Mouse (Mus musculus) spleen, adult 2 months (tissue): Measurements from ENCODE around the gene Dclre1a. TPM values are rescaled to one million over a fixed set of nuclear protein-coding genes. Genes with fewer than 3 reads are reported as not detected.
"Not testable (repeated sequence)": the region's sequence is repeated elsewhere in the genome, so short reads cannot be mapped to it uniquely, and the experiment has no call there.

Experiments used
- DNase-seq, 2 experiments: peaks; one replicate each; pipeline versions ENCODE4 v3.0.0 to v3.0.0-alpha.2; 2012 to 2021; ENCODE audit warnings: low spot score in 2 of 2, low read depth in 1 of 2
- H3K27ac ChIP-seq: fragments of 200-500 bp; 2 replicates; pipeline ENCODE4 v1.5.1; 2012; ENCODE audit warnings: low read length, inconsistent platforms; ENCODE audit not compliant: insufficient read depth
- H3K27me3 ChIP-seq: fragments of 200-500 bp; 2 replicates; pipeline ENCODE4 v1.6.1; 2012; ENCODE audit warnings: mild to moderate bottlenecking, moderate library complexity, low read length, inconsistent platforms; ENCODE audit not compliant: control insufficient read depth, insufficient read depth
- H3K36me3 ChIP-seq: fragments of 200-500 bp; 2 replicates; pipeline ENCODE4 v1.6.1; 2012; ENCODE audit warnings: mild to moderate bottlenecking, low read length, inconsistent platforms; ENCODE audit not compliant: control insufficient read depth, insufficient read depth
- H3K4me1 ChIP-seq: fragments of 200-500 bp; 2 replicates; pipeline ENCODE4 v1.6.1; 2011; ENCODE audit warnings: inconsistent platforms; ENCODE audit not compliant: control insufficient read depth, insufficient read depth, insufficient read length
- H3K4me3 ChIP-seq: fragments of 200-500 bp; 2 replicates; pipeline ENCODE4 v1.5.1; 2011; ENCODE audit warnings: mild to moderate bottlenecking, inconsistent platforms; ENCODE audit not compliant: insufficient read depth, insufficient read length; ENCODE audit errors: extremely low read depth
- CTCF ChIP-seq: fragments of 200-500 bp; IDR thresholded peaks from 2 replicates; pipeline ENCODE4 v1.5.1; 2011; ENCODE audit warnings: mild to moderate bottlenecking, inconsistent platforms; ENCODE audit not compliant: insufficient read depth, insufficient read length, insufficient replicate concordance; ENCODE audit errors: extremely low read depth
- POLR2A ChIP-seq: fragments of 200-500 bp; IDR thresholded peaks from 2 replicates; pipeline ENCODE4 v1.6.1; 2011; ENCODE audit warnings: low read depth, low read length, inconsistent platforms
- WGBS: fragments of 180-500 bp; shearing (Covaris S2); methylation state at CpG from one replicate; pipeline ENCODE4 v1.1.7; 2018; 5-methylcytosine and 5-hydroxymethylcytosine counted together
- polyA plus RNA-seq: library from polyadenylated mRNA; depleted of rRNA; stranded (reverse); fragments of >200 nt; gene quantifications from 2 replicates; pipeline ENCODE4 v1.2.3, GENCODE M21; 2012; rRNA removed

The Dclre1a gene
- polyA plus RNA-seq, 1 experiment = 2.6 TPM

GRCm38 (mm10) chr19:56494157-56494556 lies 53.9 kb downstream of the Dclre1a start:
- no CpG with 5 or more reads among the region's 2 CpGs for WGBS
- not testable (repeated sequence) for H3K4me1 ChIP-seq, DNase-seq, H3K4me3 ChIP-seq, H3K27ac ChIP-seq, H3K27me3 ChIP-seq, H3K36me3 ChIP-seq

GRCm38 (mm10) chr19:56489601-56490000 lies 58.4 kb downstream of the Dclre1a start:
- H3K36me3 ChIP-seq = no peaks in the 10 kb centered on the region
- no peak overlapping the region for H3K27ac ChIP-seq
- H3K4me1 ChIP-seq = no peaks in the 10 kb centered on the region
- no peaks in the 10 kb centered on the region for H3K27me3 ChIP-seq
- no peak for DNase-seq
- 88% methylated on average over 6 of the region's 6 CpGs for WGBS
- no peak for TF ChIP-seq POLR2A
- TF ChIP-seq CTCF = no peak
- H3K4me3 ChIP-seq = no peak overlapping the region

GRCm38 (mm10) chr19:56487339-56487738 lies 60.7 kb downstream of the Dclre1a start:
- Histone ChIP-seq H3K36me3 (no peaks in the 10 kb centered on the region), H3K4me3 (no peak overlapping the region), H3K4me1 (no peaks in the 10 kb centered on the region), H3K27ac (no peak overlapping the region), H3K27me3 (no peaks in the 10 kb centered on the region)
- WGBS = 78% methylated on average over 2 of the region's 2 CpGs
- TF ChIP-seq CTCF (no peak), POLR2A (no peak)
- DNase-seq = no peak

- TF ChIP-seq POLR2A = no peak
- TF ChIP-seq CTCF = no peak
- no peak overlapping the region for H3K4me3 ChIP-seq
- DNase-seq = no peak
- H3K27me3 ChIP-seq = no peaks in the 10 kb centered on the region
- H3K4me1 ChIP-seq = no peaks in the 10 kb centered on the region
- 88% methylated on average over 7 of the region's 7 CpGs for WGBS
- no peak overlapping the region for H3K27ac ChIP-seq
- no peaks in the 10 kb centered on the region for H3K36me3 ChIP-seq
These were observed 61.1 kb downstream of the Dclre1a start for GRCm38 (mm10) chr19:56486926-56487325.

- WGBS = 68% methylated on average over 13 of the region's 13 CpGs
- DNase-seq = no peak
- Histone ChIP-seq H3K4me1 (no peaks in the 10 kb centered on the region), H3K27me3 (no peaks in the 10 kb centered on the region), H3K27ac (no peak overlapping the region; the same call in 1 of the 2 replicates), H3K4me3 (no peak overlapping the region), H3K36me3 (no peaks in the 10 kb centered on the region)
- no peak for TF ChIP-seq POLR2A
- no peak for TF ChIP-seq CTCF
These were observed 62.4 kb downstream of the Dclre1a start for GRCm38 (mm10) chr19:56485376-56486271.

- TF ChIP-seq CTCF (no peak), POLR2A (no peak)
- DNase-seq = no peak
These were observed 63.2 kb downstream of the Dclre1a start for GRCm38 (mm10) chr19:56484630-56485375.

More at GRCm38 (mm10) chr19:56484630-56485375, 63.2 kb downstream of the Dclre1a start:
- H3K4me3 ChIP-seq = no peak overlapping the region
- WGBS = 78% methylated on average over 13 of the region's 13 CpGs
- no peaks in the 10 kb centered on the region for H3K27me3 ChIP-seq
- H3K4me1 ChIP-seq = no peaks in the 10 kb centered on the region
- no peaks in the 10 kb centered on the region for H3K36me3 ChIP-seq
- H3K27ac ChIP-seq = no peak overlapping the region

Other genes with a start within 250 kb of the Dclre1a start
- 0.01 and 0.04 TPM in 2 replicates for gene Nrap, start 158.2 kb downstream of the Dclre1a start, polyA plus RNA-seq
- 8.6 and 8.7 TPM in 2 replicates for gene Casp7, start 151.1 kb downstream of the Dclre1a start, polyA plus RNA-seq
- gene Plekhs1, start 86.6 kb downstream of the Dclre1a start, polyA plus RNA-seq = 0.02 TPM in 1 of 2 replicates, not detected in the other
- gene Nhlrc2, start within 50 bp of the Dclre1a start, polyA plus RNA-seq = 4.7 and 5.2 TPM in 2 replicates
- gene Adrb1, start 174.0 kb upstream of the Dclre1a start, polyA plus RNA-seq = 7.7 and 12.6 TPM in 2 replicates